Mouse (Mus musculus) adrenal gland, adult (tissue): Measurements from ENCODE around the gene Gtf3c1.

Experiments
- DNase-seq, 2 experiments: peaks; one replicate each; pipeline ENCODE4 v3.0.0; 2022 to 2023; ENCODE audit warnings: low spot score in 1 of 2; ENCODE audit not compliant: inconsistent age in 2 of 2

Gtf3c1 gene

DNA sequence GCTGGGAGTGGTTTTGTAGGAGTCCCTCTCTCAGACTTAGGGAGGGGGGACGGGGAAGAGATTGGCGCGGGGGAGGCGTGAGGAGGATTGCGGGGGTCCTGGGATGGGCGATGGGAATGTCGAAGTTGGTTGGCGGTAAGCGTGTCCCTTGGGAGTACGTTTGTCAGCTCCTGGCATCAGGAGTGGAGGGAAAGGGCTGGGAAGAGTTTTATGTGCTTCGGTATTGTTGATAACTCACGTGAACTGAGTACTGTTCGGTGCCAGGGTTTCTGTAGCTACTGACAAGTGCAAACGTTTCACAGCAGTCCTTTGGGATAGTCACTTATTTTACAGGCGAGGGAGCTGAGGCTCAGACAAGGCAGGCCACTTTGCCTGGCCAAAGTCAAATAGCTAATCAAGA lies 520 bp upstream of the Gtf3c1 start:
- no peak for DNase-seq

GRCm38 (mm10) chr7:125707186-125707585 lies 394 bp downstream of the Gtf3c1 start:
- DNase-seq: no peak

DNA sequence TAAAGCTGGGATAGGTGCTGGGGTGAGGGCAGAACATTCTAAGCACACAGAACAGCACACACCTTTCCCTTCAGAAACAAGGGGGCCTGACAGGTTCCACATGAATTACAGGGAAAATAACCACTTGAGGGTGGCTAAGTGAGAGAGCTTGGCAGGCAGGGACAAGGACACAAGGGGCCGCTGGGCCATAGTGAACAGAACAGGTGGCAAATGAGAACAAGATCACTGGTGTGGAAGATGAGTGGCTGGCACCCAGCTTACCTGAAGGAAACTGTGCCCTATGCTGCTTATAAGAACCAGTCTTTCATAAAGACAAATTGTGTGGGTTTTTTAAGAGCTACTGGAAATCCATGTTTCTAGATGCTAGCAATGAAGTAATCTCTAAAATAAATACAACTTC lies 4.8 kb downstream of the Gtf3c1 start:
- DNase-seq: no peak

- DNase-seq: no peak
Observed at GRCm38 (mm10) chr7:125694056-125694455, 13.5 kb downstream of the Gtf3c1 start.

DNA sequence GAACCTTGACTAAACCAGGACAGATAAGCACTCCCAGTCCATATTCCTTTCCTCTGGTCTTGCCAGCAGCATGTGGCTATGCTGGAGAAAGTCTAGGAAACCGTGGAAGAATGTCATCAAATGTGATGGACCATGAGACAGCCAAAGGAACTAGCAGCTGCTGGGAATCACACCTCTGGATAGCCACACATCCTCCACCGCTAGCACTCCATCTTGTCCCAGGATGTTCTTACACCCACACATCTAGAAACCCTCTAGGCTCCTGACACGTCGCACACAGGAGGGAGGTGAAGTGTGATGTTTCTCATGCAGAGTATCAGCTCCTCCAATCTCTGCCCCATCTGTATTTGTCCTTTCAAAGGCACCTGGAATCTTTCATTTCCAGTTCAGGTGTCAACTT lies 17.1 kb downstream of the Gtf3c1 start:
- no peak for DNase-seq

DNA sequence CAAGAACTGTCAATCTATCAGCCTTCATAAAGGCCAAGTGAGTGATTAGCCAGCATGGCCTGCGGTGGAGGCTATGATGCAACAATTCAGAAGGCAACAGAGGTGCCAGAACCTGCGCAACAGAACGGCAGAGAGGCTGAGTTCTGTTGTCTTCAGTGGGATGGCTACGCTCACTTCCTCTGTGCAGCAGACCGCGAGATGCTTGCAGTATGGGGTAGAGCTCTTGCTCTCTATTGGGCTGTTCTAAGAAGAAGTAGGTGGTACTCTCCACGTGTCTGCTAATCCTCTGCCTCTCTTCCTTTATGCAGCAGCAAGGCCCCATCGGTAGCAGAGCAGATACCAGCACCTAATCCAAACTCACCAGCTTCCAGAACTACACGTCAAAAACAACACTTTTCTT lies 27.6 kb downstream of the Gtf3c1 start:
- DNase-seq: no peak

GRCm38 (mm10) chr7:125678756-125679155 lies 28.8 kb downstream of the Gtf3c1 start:
- DNase-seq: no peak

GRCm38 (mm10) chr7:125674916-125675315 lies 32.7 kb downstream of the Gtf3c1 start:
- peak; percentile 30 to 80 for DNase-seq

DNA sequence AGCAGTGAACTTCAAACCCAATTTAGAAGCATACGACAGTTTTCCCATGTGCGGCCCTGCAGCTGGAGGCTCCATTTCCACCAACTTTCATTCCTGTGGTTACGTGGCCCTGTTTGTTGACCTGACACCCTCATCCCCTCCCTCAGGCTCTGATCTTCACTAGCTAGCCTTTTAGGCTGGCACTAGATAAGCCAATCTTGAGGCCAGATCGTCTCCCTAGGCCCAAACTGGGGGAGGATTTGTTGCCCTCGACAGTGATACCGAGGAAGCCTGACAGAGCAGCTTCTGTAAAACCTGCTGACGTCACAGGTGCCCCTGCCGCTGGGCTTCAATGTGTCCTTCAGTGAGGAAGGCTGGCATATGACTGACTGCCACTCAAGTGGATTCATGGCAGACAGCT lies 36.2 kb downstream of the Gtf3c1 start:
- DNase-seq: peak; percentile 32 to 67

DNA sequence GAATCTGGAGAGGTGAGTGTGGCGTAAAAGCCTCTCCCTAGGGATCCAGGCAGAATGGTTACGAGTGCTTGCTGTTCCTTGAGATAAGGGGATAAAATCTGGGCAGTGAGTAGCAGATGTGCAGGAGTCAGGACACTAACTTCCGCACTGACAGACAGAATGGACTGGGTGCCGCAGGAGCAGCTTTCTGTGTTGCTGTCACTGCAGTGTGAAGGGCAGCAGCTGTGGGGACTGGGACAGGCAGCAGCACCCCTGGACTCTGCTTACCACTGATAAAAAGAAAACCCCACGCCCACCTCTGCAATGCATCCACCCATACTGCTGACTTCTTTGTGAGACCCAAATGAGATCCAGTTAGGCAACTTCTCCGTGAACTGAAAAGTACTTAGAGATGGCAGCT lies 36.7 kb downstream of the Gtf3c1 start:
- no peak for DNase-seq

GRCm38 (mm10) chr7:125663654-125664053 lies 43.9 kb downstream of the Gtf3c1 start:
- no peak for DNase-seq

DNA sequence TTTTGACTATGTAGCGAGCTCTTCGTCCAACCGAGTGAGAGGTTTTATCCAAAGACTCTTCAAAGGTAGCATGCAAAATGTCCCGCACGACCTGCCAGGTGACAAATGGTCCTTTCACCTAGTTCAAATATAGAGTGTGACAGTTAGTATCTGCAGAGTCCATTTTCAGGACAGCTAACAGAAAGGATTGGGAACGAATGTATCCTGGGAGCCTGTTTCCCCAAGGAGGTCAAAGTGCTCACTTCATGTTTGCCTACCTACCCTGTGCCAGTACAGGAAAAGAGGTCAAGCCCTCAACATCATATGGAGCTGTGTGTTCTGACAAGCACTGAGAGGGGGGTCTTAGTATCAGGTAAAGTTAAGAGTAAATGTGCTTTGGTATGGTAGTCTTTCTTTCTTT lies 50.1 kb downstream of the Gtf3c1 start:
- DNase-seq: no peak

DNA sequence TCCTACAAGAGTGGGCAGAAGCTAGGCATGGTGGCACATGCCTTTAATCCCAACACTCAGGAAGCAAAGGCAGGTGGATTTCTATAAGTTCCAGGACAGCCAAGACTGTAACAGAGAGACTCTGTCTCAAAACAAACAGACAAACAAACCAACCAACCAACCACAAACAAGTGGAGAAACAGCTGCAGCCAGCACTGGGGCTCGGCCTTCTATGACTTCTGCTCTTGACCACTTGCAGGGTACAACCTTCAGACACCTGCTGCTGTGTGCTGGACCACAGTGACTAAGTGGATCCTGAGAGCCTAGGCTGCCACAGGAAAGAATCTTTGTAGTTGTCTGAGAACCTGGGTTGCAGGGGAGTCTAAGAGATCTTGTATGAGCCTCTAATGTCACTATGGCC lies 58.6 kb downstream of the Gtf3c1 start:
- DNase-seq: no peak

GRCm38 (mm10) chr7:125645413-125645812 lies 62.2 kb downstream of the Gtf3c1 start:
- DNase-seq: no peak

DNA sequence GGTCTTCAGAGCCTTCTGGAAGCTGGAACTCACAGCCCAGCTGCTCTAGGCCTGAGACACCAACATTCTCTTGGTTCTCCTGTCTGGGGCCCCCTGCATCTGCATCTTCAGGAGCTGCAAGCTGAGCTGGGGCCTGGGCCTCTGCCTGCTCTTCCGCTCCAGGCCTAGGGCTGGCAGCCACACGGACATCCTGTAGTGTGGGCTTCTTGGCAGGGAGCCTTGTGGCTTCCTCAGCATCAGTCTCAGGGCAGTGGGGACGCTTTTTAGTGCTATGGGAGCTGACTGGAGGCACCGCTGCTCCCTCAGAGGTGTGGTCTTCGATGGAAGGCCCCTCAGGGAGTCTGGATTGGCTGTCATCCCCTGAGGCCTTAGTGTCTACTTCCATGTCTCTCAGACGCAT lies 63.7 kb downstream of the Gtf3c1 start:
- DNase-seq: no peak

GRCm38 (mm10) chr7:125638870-125639386 lies 68.7 kb downstream of the Gtf3c1 start:
- peak; percentile 59 to 85 for DNase-seq

GRCm38 (mm10) chr7:125638376-125638775 lies 69.2 kb downstream of the Gtf3c1 start:
- no peak for DNase-seq

DNA sequence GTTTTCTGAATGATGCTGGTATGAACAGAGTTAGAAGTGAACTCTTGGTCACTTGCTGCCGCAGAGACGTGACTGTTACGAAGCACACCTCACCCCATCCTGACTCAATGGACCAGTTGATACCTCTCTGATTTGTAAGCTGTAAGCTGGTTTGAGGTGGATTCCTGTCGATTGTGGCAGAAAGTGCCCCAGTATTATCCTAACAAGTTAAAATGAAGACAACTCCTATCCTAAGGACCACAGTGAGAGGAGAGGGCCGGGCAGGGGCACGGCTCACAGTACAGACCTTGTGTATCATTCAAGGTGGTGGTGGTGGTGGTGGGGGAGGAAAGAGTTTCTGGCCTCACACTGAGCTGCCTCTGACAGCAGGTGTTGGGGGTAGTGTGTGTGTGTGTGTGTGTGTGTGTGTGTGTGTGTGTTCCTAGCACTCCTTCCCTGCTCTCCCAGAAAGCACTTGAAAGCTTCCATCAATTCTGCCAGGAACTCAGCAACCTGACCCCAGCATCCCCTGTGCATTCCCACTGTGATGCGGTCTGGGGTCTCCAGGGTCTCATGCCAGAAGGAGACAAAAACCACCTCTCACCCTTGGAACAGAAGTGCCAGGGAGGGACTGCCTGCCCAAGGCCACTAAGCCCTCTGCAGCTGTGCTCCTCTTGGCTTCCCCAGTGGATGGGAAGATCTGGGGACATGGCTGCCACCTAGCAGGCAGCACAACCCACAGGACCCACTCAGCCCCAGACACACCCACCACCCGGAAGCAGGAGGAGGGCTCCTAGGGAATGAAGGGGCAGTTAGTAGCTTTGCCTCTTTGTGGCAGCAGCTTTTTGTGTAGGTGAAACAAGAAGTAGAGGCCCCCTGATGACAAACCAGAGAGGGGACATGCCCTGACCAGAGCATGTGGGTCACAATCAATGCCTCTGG lies 70.1 kb downstream of the Gtf3c1 start:
- DNase-seq: no peak

GRCm38 (mm10) chr7:125630989-125631388 lies 76.6 kb downstream of the Gtf3c1 start:
- DNase-seq: no peak

- no peak for DNase-seq
Observed at GRCm38 (mm10) chr7:125630317-125630716, 77.3 kb downstream of the Gtf3c1 start.

GRCm38 (mm10) chr7:125625829-125626228 lies 81.8 kb downstream of the Gtf3c1 start:
- no peak for DNase-seq

GRCm38 (mm10) chr7:125625219-125625618 lies 82.4 kb downstream of the Gtf3c1 start:
- no peak for DNase-seq
